In the genomic region with DNA sequence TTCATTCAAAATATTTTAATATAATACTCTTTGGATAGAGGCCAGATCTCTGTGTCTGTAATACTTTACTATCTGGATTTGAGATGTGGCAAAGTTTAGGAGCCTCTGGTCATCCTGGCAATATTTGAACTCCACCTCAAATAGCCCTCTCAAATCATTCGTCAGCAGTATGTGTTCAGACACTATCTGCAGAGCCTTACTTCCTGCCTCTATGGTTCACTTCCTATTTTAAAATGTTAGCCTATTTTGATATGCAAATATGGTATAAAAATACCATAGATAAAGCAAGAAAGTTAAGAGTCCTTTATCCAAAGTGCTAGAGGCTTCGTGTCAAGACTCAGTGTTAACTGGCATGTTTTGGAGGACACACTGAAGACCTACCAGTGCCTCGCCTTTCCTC, we compare ENCODE assay signal across 16 mouse cellular contexts.
"Had no signal": no experiment of that assay in that cellular context is flagged by ENCODE, and none has a peak within 500 bp of the region (broad histone marks: within the 10 kb centered on the region; RNA-seq: fewer than 3 reads in every experiment).

No protein-coding gene starts in this region.

- H3K4me3 ChIP-seq: left cerebral cortex, adult 2 months; liver, embryonic 13.5 days; megakaryocyte, embryonic 14.5 days had no signal

- H3K9me3 ChIP-seq: liver, embryonic 13.5 days; megakaryocyte, embryonic 14.5 days had no signal

- H3K27me3 ChIP-seq: liver, embryonic 13.5 days; megakaryocyte, embryonic 14.5 days had no signal

- H3K4me1 ChIP-seq: liver, embryonic 13.5 days had no signal

- H3K27ac ChIP-seq: kidney, postnatal 0 days; left cerebral cortex, adult 2 months; liver, embryonic 13.5 days; stomach, postnatal 0 days had no signal

- DNase-seq: kidney, adult 18-20 months; kidney, postnatal 36 days; layer of hippocampus, postnatal 36 days; liver, embryonic 13.5 days; lung, adult 2 months; lung, postnatal 14 days; lung, postnatal 4 days; midbrain, embryonic 14.5 days; right cerebral cortex, adult 18-20 months; right cerebral cortex, postnatal 14 days; right cerebral cortex, postnatal 4 days; thymus, postnatal 25 days had no signal

- H3K36me3 ChIP-seq: liver, embryonic 13.5 days had no signal
